Mouse (Mus musculus) hindbrain, embryonic 12.5 days (tissue): Measurements from ENCODE around the gene Pknox1. TPM values are rescaled to one million over a fixed set of nuclear protein-coding genes. Genes with fewer than 3 reads are reported as not detected.
"Not testable (repeated sequence)": the region's sequence is repeated elsewhere in the genome, so short reads cannot be mapped to it uniquely, and the experiment has no call there.

Source experiments
- ATAC-seq: fragments of 200-750 bp; cut with Nextera tagmentation; 2 replicates; pipeline ENCODE4 v1.8.0; 2017; ENCODE audit warnings: moderate TSS enrichment; ENCODE audit not compliant: low FRiP score
- H3K27ac ChIP-seq: fragments of 300-500 bp; sonication (generic); 2 replicates; pipeline ENCODE4 v1.5.1; 2016; ENCODE audit warnings: mild to moderate bottlenecking
- H3K27me3 ChIP-seq: fragments of 300-500 bp; sonication (generic); 2 replicates; pipeline ENCODE4 v1.6.1; 2016; ENCODE audit warnings: mild to moderate bottlenecking
- H3K36me3 ChIP-seq: fragments of 300-500 bp; sonication (generic); 2 replicates; pipeline ENCODE4 v1.6.1; 2016; ENCODE audit warnings: mild to moderate bottlenecking
- H3K4me1 ChIP-seq: fragments of 300-500 bp; sonication (generic); 2 replicates; pipeline ENCODE4 v1.6.1; 2016
- H3K4me2 ChIP-seq: fragments of 300-500 bp; sonication (generic); replicated peaks from 2 replicates; pipeline ENCODE4 v1.6.1; 2016; ENCODE audit warnings: mild to moderate bottlenecking
- H3K4me3 ChIP-seq: fragments of 300-500 bp; sonication (generic); 2 replicates; pipeline ENCODE4 v1.5.1; 2016; ENCODE audit warnings: mild to moderate bottlenecking
- H3K9ac ChIP-seq: fragments of 300-500 bp; sonication (generic); 2 replicates; pipeline ENCODE4 v1.6.1; 2016; ENCODE audit warnings: mild to moderate bottlenecking, moderate library complexity
- H3K9me3 ChIP-seq: fragments of 300-500 bp; sonication (generic); replicated peaks from 2 replicates; pipeline ENCODE4 v1.6.1; 2016; ENCODE audit warnings: mild to moderate bottlenecking
- WGBS: fragments of 180-500 bp; shearing (Covaris S2); methylation state at CpG from one replicate; pipeline ENCODE4 v1.1.7; 2016; 5-methylcytosine and 5-hydroxymethylcytosine counted together
- polyA plus RNA-seq: library from polyadenylated mRNA; unstranded; fragments of >200 nt; fragmentation: Nextera tagmentation; extraction: Ambion mirVana; gene quantifications from 2 replicates; pipeline ENCODE4 v1.2.1, GENCODE M21; 2016

Gene Pknox1
- polyA plus RNA-seq, 1 experiment from 2014 or later, result 39.8 TPM

DNA sequence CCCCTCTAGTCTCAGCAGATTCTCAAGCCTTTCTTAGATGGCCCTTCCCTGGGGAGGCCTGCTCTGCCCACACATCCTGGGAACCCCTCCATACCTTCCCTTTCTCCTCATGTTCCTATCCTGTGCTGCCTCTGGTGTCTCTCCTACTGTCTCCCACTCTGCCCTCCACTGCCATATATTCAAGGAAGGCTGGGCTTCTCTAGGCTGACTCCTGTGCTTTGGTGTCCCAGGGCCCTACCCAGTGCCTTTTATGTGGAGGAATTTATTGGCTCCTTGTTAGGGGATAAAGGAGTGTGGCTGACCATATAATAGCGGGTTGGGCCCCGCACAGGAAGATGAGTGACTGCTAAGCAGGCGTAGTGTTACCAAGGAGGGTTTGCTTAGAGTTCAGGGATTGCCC, 18.7 kb downstream of the Pknox1 start:
- Histone ChIP-seq H3K36me3 (peaks cover 15% of the 10 kb centered on the region; the same call in 1 of the 2 replicates), H3K27me3 (no peaks in the 10 kb centered on the region), H3K4me1 (peaks cover 16% of the 10 kb centered on the region), H3K9ac (no peak overlapping the region), H3K9me3 (no peaks in the 10 kb centered on the region), H3K4me2 (no peak overlapping the region), H3K27ac (peak overlapping the region; percentile 31; the same call in 1 of the 2 replicates), H3K4me3 (no peak overlapping the region)
- 77% methylated on average over 3 of the region's 3 CpGs for WGBS
- ATAC-seq, result no peak

- WGBS, result 90% methylated on average over 6 of the region's 6 CpGs
- peak overlapping the region; percentile 31 for H3K27ac ChIP-seq
Measured at GRCm38 (mm10) chr17:31583781-31584180, 19.2 kb downstream of the Pknox1 start.

DNA sequence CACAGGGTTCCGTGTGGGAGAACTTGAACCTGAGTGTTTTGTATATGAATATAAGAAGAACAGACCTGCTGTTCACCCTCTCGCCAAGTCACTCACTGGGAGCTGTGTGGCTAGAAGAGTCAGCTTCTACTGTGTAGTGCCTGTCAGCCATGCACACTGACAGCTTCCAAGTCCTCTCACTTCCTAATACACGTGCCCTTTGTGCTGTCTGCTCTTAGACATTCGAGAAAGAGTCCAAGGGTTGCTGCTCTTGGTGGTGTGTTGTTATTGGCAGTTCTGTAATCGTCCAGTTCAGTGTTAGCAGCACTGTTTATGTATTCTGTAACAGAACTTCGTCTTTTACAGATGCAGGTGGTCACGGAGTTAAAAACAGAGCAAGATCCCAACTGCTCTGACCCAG, 23.6 kb downstream of the Pknox1 start:
- Histone ChIP-seq H3K9me3 (no peaks in the 10 kb centered on the region), H3K4me3 (no peak overlapping the region), H3K36me3 (peaks cover 59% of the 10 kb centered on the region), H3K27ac (no peak overlapping the region), H3K9ac (no peak overlapping the region), H3K4me1 (no peaks in the 10 kb centered on the region), H3K27me3 (no peaks in the 10 kb centered on the region), H3K4me2 (no peak overlapping the region)
- ATAC-seq, result no peak
- 80% methylated on average over 7 of the region's 7 CpGs for WGBS

More at GRCm38 (mm10) chr17:31583781-31584180, 19.2 kb downstream of the Pknox1 start:
- Histone ChIP-seq H3K36me3 (peaks cover 20% of the 10 kb centered on the region), H3K9ac (no peak overlapping the region), H3K4me3 (no peak overlapping the region), H3K27me3 (no peaks in the 10 kb centered on the region), H3K4me1 (peaks cover 16% of the 10 kb centered on the region), H3K9me3 (no peaks in the 10 kb centered on the region), H3K4me2 (no peak overlapping the region)
- ATAC-seq, result no peak

DNA sequence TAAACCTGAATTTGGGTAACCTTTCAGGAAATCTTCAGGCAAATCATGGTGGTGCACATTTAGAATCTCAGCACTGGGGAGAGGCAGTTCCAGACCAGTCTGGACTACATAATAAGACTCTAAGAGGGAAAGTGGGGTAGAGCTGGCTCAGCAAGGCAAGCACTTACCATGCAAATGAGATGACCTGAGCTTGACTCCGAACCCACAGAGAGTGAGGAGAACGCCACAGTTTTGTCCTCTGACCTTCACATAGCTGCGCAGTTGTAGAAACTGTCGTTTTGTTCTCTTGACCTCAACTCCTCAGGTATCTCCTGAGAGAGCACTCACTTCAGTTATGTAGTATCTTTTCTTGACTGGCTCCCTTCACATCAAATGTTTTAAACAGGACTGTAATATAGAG, 24.2 kb downstream of the Pknox1 start:
- Histone ChIP-seq H3K4me3 (no peak overlapping the region), H3K9ac (no peak overlapping the region), H3K27me3 (no peaks in the 10 kb centered on the region), H3K4me1 (no peaks in the 10 kb centered on the region), H3K9me3 (no peaks in the 10 kb centered on the region), H3K27ac (no peak overlapping the region), H3K36me3 (peaks cover 62% of the 10 kb centered on the region), H3K4me2 (no peak overlapping the region)
- ATAC-seq, result no peak
- 87% methylated on average over 4 of the region's 4 CpGs for WGBS

DNA sequence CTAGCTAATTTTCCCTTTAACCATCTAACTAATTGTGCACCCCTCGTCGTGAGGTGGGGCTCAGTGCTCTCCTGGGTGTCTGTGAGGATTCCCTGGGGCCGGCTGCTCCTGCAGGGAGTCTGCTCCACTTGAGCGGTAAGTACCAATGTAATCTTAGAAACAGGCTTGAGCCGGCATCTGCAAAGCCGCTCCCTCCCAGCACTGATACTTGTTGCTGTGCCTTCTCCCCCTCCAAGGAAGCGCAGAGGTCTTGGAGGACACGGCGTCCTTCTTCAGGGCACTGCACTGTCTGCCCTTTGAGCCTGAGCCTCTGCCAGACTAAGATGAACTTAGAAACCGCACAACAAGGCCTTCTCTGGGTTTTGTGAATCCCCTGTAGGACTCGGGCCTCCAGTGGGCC, 26.3 kb downstream of the Pknox1 start:
- ATAC-seq, result no peak
- no peak overlapping the region for H3K9ac ChIP-seq
- peaks cover 2% of the 10 kb centered on the region; the same call in 1 of the 2 replicates for H3K4me1 ChIP-seq
- no peak overlapping the region for H3K4me2 ChIP-seq
- no peak overlapping the region for H3K27ac ChIP-seq
- 88% methylated on average over 11 of the region's 11 CpGs for WGBS
- H3K36me3 ChIP-seq, result peaks cover 64% of the 10 kb centered on the region
- no peaks in the 10 kb centered on the region for H3K9me3 ChIP-seq
- no peak overlapping the region for H3K4me3 ChIP-seq
- no peaks in the 10 kb centered on the region for H3K27me3 ChIP-seq

GRCm38 (mm10) chr17:31594590-31594989, 30.1 kb downstream of the Pknox1 start:
- no peak overlapping the region for H3K27ac ChIP-seq
- H3K9me3 ChIP-seq, result no peaks in the 10 kb centered on the region
- H3K36me3 ChIP-seq, result peaks cover 82% of the 10 kb centered on the region
- no peak overlapping the region for H3K4me2 ChIP-seq
- WGBS, result 85% methylated on average over 7 of the region's 7 CpGs
- H3K4me3 ChIP-seq, result no peak overlapping the region
- H3K27me3 ChIP-seq, result no peaks in the 10 kb centered on the region
- H3K4me1 ChIP-seq, result peaks cover 2% of the 10 kb centered on the region; the same call in 1 of the 2 replicates
- no peak for ATAC-seq
- no peak overlapping the region for H3K9ac ChIP-seq

- ATAC-seq, result no peak
- WGBS, result 81% methylated on average over 5 of the region's 5 CpGs
- Histone ChIP-seq H3K9me3 (no peaks in the 10 kb centered on the region), H3K36me3 (peaks cover 86% of the 10 kb centered on the region), H3K27me3 (no peaks in the 10 kb centered on the region), H3K4me2 (no peak overlapping the region), H3K4me3 (no peak overlapping the region), H3K9ac (no peak overlapping the region), H3K4me1 (peaks cover 2% of the 10 kb centered on the region; the same call in 1 of the 2 replicates), H3K27ac (no peak overlapping the region)
Measured at GRCm38 (mm10) chr17:31595077-31595476, 30.5 kb downstream of the Pknox1 start.

- H3K27ac ChIP-seq, result no peak overlapping the region
- H3K4me1 ChIP-seq, result peaks cover 2% of the 10 kb centered on the region; the same call in 1 of the 2 replicates
- no peak for ATAC-seq
- H3K27me3 ChIP-seq, result no peaks in the 10 kb centered on the region
- peaks cover 79% of the 10 kb centered on the region for H3K36me3 ChIP-seq
- no peaks in the 10 kb centered on the region for H3K9me3 ChIP-seq
- no peak overlapping the region for H3K4me2 ChIP-seq
- WGBS, result 94% methylated on average over 9 of the region's 9 CpGs
- no peak overlapping the region for H3K9ac ChIP-seq
- no peak overlapping the region for H3K4me3 ChIP-seq
Measured at GRCm38 (mm10) chr17:31597957-31598356, 33.4 kb downstream of the Pknox1 start.

DNA sequence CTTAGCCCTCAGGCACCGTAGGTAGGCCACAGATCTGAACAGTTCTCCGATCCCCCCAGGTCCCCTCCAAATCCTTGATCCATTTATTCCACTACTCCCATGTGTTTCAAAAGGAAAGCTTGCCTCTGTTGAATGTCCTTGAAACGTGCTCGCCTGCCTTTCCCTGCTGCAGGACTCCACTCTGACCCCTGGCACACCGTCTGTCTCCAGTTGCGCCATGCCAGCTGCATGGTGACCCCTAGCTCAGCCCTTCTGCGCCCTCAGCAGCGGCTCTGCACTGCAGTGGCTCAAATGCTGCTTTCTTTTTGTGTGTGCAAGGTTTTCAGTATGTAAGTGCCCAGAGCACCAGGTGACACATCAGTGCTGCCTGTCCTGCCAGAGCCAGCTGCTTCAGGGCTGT, 34.1 kb downstream of the Pknox1 start:
- H3K4me3 ChIP-seq, result no peak overlapping the region
- no peak for ATAC-seq
- peaks cover 79% of the 10 kb centered on the region for H3K36me3 ChIP-seq
- no peak overlapping the region for H3K4me2 ChIP-seq
- no peak overlapping the region for H3K9ac ChIP-seq
- H3K27me3 ChIP-seq, result no peaks in the 10 kb centered on the region
- H3K4me1 ChIP-seq, result peaks cover 2% of the 10 kb centered on the region; the same call in 1 of the 2 replicates
- H3K9me3 ChIP-seq, result no peaks in the 10 kb centered on the region
- WGBS, result 90% methylated on average over 8 of the region's 8 CpGs
- no peak overlapping the region for H3K27ac ChIP-seq

GRCm38 (mm10) chr17:31606424-31606823, 41.9 kb downstream of the Pknox1 start:
- H3K4me2 ChIP-seq, result no peak overlapping the region
- peaks cover 46% of the 10 kb centered on the region for H3K36me3 ChIP-seq
- no peak overlapping the region for H3K9ac ChIP-seq
- no peak overlapping the region for H3K27ac ChIP-seq
- no peaks in the 10 kb centered on the region for H3K4me1 ChIP-seq
- H3K9me3 ChIP-seq, result no peaks in the 10 kb centered on the region
- 82% methylated on average over 7 of the region's 7 CpGs for WGBS
- no peak for ATAC-seq
- H3K27me3 ChIP-seq, result no peaks in the 10 kb centered on the region
- H3K4me3 ChIP-seq, result no peak overlapping the region

DNA sequence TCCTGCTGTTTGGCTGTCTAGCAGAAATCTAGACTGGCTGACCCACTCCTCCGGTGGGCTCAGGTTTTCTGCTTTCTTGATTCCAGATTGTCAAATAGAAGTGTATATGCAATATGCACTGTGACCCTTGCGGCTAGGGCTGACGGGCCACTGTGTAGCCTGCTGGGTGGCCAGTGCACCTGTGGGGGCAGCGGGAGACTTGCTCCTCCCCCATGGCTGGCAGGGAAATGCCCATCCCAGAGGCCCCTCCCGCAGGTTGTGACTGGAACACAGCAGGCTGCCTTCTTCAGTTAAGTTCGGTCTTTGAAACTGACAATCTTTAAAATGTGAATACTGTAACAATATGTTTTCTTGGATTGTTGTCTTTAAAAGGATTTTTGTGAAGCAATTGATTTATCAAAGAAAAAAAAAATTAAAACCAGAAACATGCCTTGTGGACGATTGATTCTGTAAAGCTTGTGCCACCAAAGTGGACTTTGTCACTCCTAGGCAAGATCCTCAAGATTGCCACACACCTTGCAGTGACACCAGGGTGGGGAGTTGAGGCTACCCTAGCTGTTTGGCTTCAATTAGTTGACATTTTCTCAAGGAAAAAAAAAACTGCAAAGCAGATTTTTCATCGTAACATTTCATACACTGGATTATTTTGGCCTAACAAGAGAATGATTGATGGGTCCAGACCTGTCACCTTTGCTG, 42.9 kb downstream of the Pknox1 start:
- Histone ChIP-seq H3K4me2 (no peak overlapping the region), H3K27ac (no peak overlapping the region), H3K27me3 (no peaks in the 10 kb centered on the region), H3K4me3 (no peak overlapping the region), H3K9ac (no peak overlapping the region), H3K4me1 (no peaks in the 10 kb centered on the region), H3K36me3 (peaks cover 39% of the 10 kb centered on the region), H3K9me3 (no peaks in the 10 kb centered on the region)
- WGBS, result 76% methylated on average over 8 of the region's 8 CpGs
- ATAC-seq, result no peak

GRCm38 (mm10) chr17:31609173-31609572, 44.6 kb downstream of the Pknox1 start:
- H3K9ac ChIP-seq, H3K27me3 ChIP-seq, H3K4me1 ChIP-seq, H3K9me3 ChIP-seq, H3K4me3 ChIP-seq, H3K27ac ChIP-seq, H3K4me2 ChIP-seq, ATAC-seq: not testable (repeated sequence)
- WGBS, result 98% methylated on average over 3 of the region's 3 CpGs
- H3K36me3 ChIP-seq, result peaks cover 22% of the 10 kb centered on the region

- no peak overlapping the region for H3K27ac ChIP-seq
- WGBS, result 93% methylated on average over 3 of the region's 3 CpGs
- no peak overlapping the region for H3K4me2 ChIP-seq
Measured at GRCm38 (mm10) chr17:31609895-31610294, 45.4 kb downstream of the Pknox1 start.

More at GRCm38 (mm10) chr17:31609895-31610294, 45.4 kb downstream of the Pknox1 start:
- Histone ChIP-seq H3K9me3 (no peaks in the 10 kb centered on the region), H3K27me3 (no peaks in the 10 kb centered on the region), H3K36me3 (peaks cover 15% of the 10 kb centered on the region), H3K9ac (no peak overlapping the region), H3K4me1 (0 out of 2 replicates have a peak, but pooled peaks cover 2% of the 10 kb centered on the region), H3K4me3 (no peak overlapping the region)
- no peak for ATAC-seq
